Mouse (Mus musculus) kidney, embryonic 16.5 days (tissue): Measurements from ENCODE around the gene Cyp26a1. TPM values are rescaled to one million over a fixed set of nuclear protein-coding genes. Genes with fewer than 3 reads are reported as not detected.

ENCODE experiments used
- ATAC-seq: fragments of 200-750 bp; cut with Nextera tagmentation; 2 replicates; pipeline ENCODE4 v1.8.0; 2017; ENCODE audit warnings: moderate TSS enrichment; ENCODE audit not compliant: low FRiP score, low TSS enrichment
- H3K27ac ChIP-seq: fragments of 300-500 bp; sonication (generic); 2 replicates; pipeline ENCODE4 v1.5.1; 2014; ENCODE audit warnings: low read length
- H3K27me3 ChIP-seq: fragments of 300-500 bp; sonication (generic); 2 replicates; pipeline ENCODE4 v1.6.1; 2014; ENCODE audit warnings: low read length, control low read depth, mixed read lengths; ENCODE audit not compliant: insufficient read depth
- H3K36me3 ChIP-seq: fragments of 300-500 bp; sonication (generic); 2 replicates; pipeline ENCODE4 v1.6.1; 2014; ENCODE audit warnings: low read length, control low read depth, mixed read lengths; ENCODE audit not compliant: insufficient read depth
- H3K4me1 ChIP-seq: fragments of 300-500 bp; sonication (generic); 2 replicates; pipeline ENCODE4 v1.6.1; 2014; ENCODE audit warnings: low read length, control low read depth, mixed read lengths; ENCODE audit not compliant: insufficient read depth
- H3K4me2 ChIP-seq: fragments of 300-500 bp; sonication (generic); replicated peaks from 2 replicates; pipeline ENCODE4 v1.6.1; 2014; ENCODE audit warnings: low read depth, low read length
- H3K4me3 ChIP-seq: fragments of 300-500 bp; sonication (generic); 2 replicates; pipeline ENCODE4 v1.5.1; 2014; ENCODE audit warnings: mild to moderate bottlenecking, low read length
- H3K9ac ChIP-seq: fragments of 300-500 bp; sonication (generic); replicated peaks from 2 replicates; pipeline ENCODE4 v1.6.1; 2014; ENCODE audit warnings: low read length
- H3K9me3 ChIP-seq: fragments of 300-500 bp; sonication (generic); 2 replicates; pipeline ENCODE4 v1.6.1; 2016; ENCODE audit warnings: low read length, control low read depth
- WGBS: fragments of 180-500 bp; shearing (Covaris S2); extraction: QIAGEN DNeasy Blood & Tissue Kit; methylation state at CpG from one replicate; pipeline ENCODE4 v1.1.7; 2014; 5-methylcytosine and 5-hydroxymethylcytosine counted together
- polyA plus RNA-seq: library from polyadenylated mRNA; unstranded; fragments of >200 nt; fragmentation: Nextera tagmentation; extraction: Ambion mirVana; gene quantifications from 2 replicates; pipeline ENCODE4 v1.2.1, GENCODE M21; 2015

Gene Cyp26a1
- polyA plus RNA-seq, 1 experiment from 2014 or later, result 3.1 TPM

GRCm38 (mm10) chr19:37697335-37697636, 312 bp upstream of the Cyp26a1 start:
- no peaks in the 10 kb centered on the region for H3K36me3 ChIP-seq
- peaks cover 42% of the 10 kb centered on the region for H3K4me1 ChIP-seq
- peak overlapping the region; percentile 44 for H3K4me3 ChIP-seq
- no peak overlapping the region for H3K9ac ChIP-seq
- no peak overlapping the region for H3K27ac ChIP-seq
- peak overlapping the region; percentile 65 for H3K4me2 ChIP-seq
- no peaks in the 10 kb centered on the region for H3K9me3 ChIP-seq
- peaks cover 98% of the 10 kb centered on the region for H3K27me3 ChIP-seq
- WGBS, result under 1% methylated on average over 18 of the region's 18 CpGs
- ATAC-seq, result no peak

GRCm38 (mm10) chr19:37698273-37699160, 919 bp downstream of the Cyp26a1 start:
- Histone ChIP-seq H3K27ac (no peak overlapping the region), H3K9ac (peak overlapping the region; percentile 10; the same call in 1 of the 2 replicates), H3K4me3 (peak overlapping the region; percentile 44), H3K9me3 (no peaks in the 10 kb centered on the region), H3K4me2 (peak overlapping the region; percentile 65), H3K36me3 (no peaks in the 10 kb centered on the region), H3K4me1 (peaks cover 38% of the 10 kb centered on the region), H3K27me3 (peaks cover 98% of the 10 kb centered on the region)
- under 1% methylated on average over 60 of the region's 63 CpGs for WGBS
- no peak for ATAC-seq

DNA sequence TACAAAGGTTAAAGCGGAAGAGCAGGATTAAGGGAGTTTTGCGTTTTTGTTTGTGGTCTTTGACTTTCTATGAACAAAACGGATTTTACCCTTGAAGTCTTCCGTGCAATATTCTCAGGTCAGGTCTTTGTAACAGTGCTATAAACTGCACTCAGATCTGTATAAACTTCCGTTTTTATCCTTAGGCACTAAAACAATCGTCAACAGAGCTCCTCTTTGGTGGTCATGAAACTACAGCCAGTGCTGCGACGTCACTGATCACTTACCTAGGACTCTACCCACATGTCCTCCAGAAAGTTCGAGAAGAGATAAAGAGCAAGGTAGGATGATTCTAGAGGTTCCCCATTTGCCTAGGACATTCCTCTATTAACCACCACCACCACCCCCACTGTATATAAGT, 2.1 kb downstream of the Cyp26a1 start:
- Histone ChIP-seq H3K4me3 (no peak overlapping the region), H3K9me3 (no peaks in the 10 kb centered on the region), H3K27me3 (peaks cover 86% of the 10 kb centered on the region), H3K27ac (no peak overlapping the region), H3K9ac (no peak overlapping the region), H3K4me1 (peaks cover 38% of the 10 kb centered on the region), H3K4me2 (no peak overlapping the region), H3K36me3 (no peaks in the 10 kb centered on the region)
- 12% methylated on average over 9 of the region's 9 CpGs for WGBS
- no peak for ATAC-seq

DNA sequence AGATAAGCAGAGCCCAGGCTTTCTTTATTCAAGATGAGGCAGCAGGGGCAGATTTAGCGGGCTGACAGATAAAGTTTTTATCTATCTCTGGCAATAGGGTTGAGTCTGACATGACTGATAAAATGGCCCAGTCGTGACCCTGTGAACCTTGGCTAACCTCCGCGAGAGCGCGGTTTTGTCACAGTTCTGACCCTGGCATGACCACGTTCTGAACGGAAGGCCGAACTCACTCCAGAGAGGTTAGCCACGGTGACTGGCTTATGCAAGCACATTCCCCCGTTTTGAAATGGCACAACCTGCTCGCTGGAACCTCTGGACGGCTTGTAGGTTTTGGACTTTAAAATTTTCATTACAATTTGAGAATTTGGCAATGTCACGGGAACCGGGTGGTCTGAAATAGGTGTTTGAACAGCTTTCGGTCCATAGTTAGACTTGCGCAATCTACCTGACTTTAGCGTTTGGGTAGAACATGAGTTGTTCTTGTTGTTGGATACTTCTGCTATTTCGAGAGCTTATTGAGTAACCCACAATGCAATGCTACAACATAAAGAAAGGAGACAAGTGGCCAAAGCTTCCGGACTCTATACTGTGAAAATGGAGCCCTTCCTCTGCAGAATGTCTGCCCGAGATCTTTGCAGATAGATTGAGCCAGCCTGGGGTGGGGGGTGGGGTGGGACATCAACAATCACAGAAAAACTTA, 4.9 kb downstream of the Cyp26a1 start:
- no peak for ATAC-seq
- Histone ChIP-seq H3K4me1 (peaks cover 17% of the 10 kb centered on the region), H3K27me3 (peaks cover 58% of the 10 kb centered on the region), H3K9me3 (no peaks in the 10 kb centered on the region), H3K4me2 (no peak overlapping the region), H3K9ac (no peak overlapping the region), H3K36me3 (no peaks in the 10 kb centered on the region), H3K27ac (no peak overlapping the region), H3K4me3 (no peak overlapping the region)
- WGBS, result 56% methylated on average over 21 of the region's 21 CpGs

- no peak overlapping the region for H3K4me2 ChIP-seq
- peaks cover 43% of the 10 kb centered on the region for H3K27me3 ChIP-seq
- no peaks in the 10 kb centered on the region for H3K36me3 ChIP-seq
- H3K9me3 ChIP-seq, result no peaks in the 10 kb centered on the region
- H3K27ac ChIP-seq, result no peak overlapping the region
- H3K9ac ChIP-seq, result no peak overlapping the region
- no peak overlapping the region for H3K4me3 ChIP-seq
- peak; percentile 67; the same call in 1 of the 2 replicates for ATAC-seq
- H3K4me1 ChIP-seq, result peaks cover 2% of the 10 kb centered on the region
- 4% methylated on average over 3 of the region's 3 CpGs for WGBS
Measured at GRCm38 (mm10) chr19:37703902-37704509, 6.4 kb downstream of the Cyp26a1 start.

- Histone ChIP-seq H3K9me3 (no peaks in the 10 kb centered on the region), H3K4me3 (no peak overlapping the region)
- WGBS, result 81% methylated on average over 5 of the region's 5 CpGs
Measured at GRCm38 (mm10) chr19:37705722-37706121, 8.1 kb downstream of the Cyp26a1 start.

GRCm38 (mm10) chr19:37714681-37715080, 17.1 kb downstream of the Cyp26a1 start:
- Histone ChIP-seq H3K4me3 (no peak overlapping the region), H3K9me3 (no peaks in the 10 kb centered on the region), H3K27ac (no peak overlapping the region), H3K36me3 (no peaks in the 10 kb centered on the region), H3K27me3 (no peaks in the 10 kb centered on the region), H3K4me1 (no peaks in the 10 kb centered on the region), H3K9ac (no peak overlapping the region), H3K4me2 (no peak overlapping the region)
- no peak for ATAC-seq
- 74% methylated on average over 10 of the region's 10 CpGs for WGBS

More at GRCm38 (mm10) chr19:37705722-37706121, 8.1 kb downstream of the Cyp26a1 start:
- Histone ChIP-seq H3K27me3 (peaks cover 26% of the 10 kb centered on the region), H3K4me1 (no peaks in the 10 kb centered on the region), H3K27ac (no peak overlapping the region), H3K36me3 (no peaks in the 10 kb centered on the region), H3K9ac (no peak overlapping the region), H3K4me2 (no peak overlapping the region)
- ATAC-seq, result no peak

DNA sequence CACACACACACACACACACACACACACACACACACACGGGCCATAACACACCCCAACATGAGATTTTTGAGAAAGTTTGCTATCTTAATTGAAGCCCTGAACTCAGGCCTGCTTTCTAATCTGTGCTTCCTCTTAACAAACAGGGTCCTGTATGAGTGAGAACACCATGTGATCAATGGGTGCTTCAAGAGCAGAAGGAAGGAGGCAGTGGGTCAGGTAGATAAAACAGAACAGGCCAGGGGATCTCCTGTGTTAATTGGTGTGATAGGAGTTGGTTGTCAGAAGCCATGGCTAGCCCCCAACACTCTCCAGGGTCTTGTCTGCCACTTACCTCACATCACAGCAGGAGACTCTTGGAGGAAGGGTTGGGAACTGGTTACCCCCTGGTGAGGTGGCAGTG, 18.4 kb downstream of the Cyp26a1 start:
- no peak overlapping the region for H3K4me3 ChIP-seq
- H3K9ac ChIP-seq, result no peak overlapping the region
- H3K9me3 ChIP-seq, result no peaks in the 10 kb centered on the region
- ATAC-seq, result no peak
- 67% methylated on average over 1 of the region's 1 CpGs for WGBS
- H3K4me2 ChIP-seq, result no peak overlapping the region
- no peak overlapping the region for H3K27ac ChIP-seq
- no peaks in the 10 kb centered on the region for H3K4me1 ChIP-seq
- no peaks in the 10 kb centered on the region for H3K36me3 ChIP-seq
- no peaks in the 10 kb centered on the region for H3K27me3 ChIP-seq

DNA sequence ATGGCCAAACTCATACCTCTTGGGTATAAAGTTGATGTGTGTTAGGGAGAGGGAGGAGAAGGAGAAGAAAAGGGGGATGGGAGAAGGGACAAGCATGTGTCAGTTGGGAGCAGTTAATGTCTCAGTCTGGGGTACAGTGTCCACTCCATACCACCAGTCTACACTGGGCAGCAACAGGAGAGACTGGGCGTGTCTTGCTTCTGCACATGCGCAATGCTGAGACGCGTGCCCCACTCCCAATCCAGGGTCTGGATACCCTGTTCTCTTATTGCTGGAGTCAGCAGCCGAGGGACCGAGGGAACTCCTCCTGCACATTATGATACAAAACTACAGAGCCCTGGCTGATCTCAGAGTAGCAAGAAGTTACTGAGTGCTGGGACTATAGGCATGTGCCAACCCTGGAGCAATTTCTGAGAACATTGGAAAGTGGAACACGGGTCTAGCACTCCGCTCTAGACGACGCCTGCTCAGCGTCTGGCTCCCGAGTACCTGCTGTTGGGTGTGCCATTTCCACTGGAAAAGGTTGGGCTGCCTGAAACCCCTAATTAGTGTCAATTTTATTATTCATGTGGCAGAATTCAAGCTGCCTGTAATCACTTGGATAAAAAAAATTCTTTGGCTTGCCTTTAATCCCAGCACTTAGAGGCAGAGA, 19.1 kb downstream of the Cyp26a1 start:
- Histone ChIP-seq H3K27ac (no peak overlapping the region), H3K36me3 (no peaks in the 10 kb centered on the region), H3K9me3 (no peaks in the 10 kb centered on the region), H3K4me1 (no peaks in the 10 kb centered on the region), H3K27me3 (no peaks in the 10 kb centered on the region), H3K4me2 (no peak overlapping the region), H3K9ac (no peak overlapping the region), H3K4me3 (no peak overlapping the region)
- WGBS, result 86% methylated on average over 12 of the region's 12 CpGs
- ATAC-seq, result no peak
